Mouse (Mus musculus) myocyte (in vitro differentiated cells): ENCODE measurements at regions not wholly inside any gene's neighbourhood (a gene's known extent, or its start where the extent isn't known, plus 50 kb on each side); places are given as distances from the start of the nearest gene placed in this dataset.

ENCODE experiments used
- H3K27me3 ChIP-seq: one replicate; pipeline ENCODE4 v1.6.1; 2011; ENCODE audit not compliant: control insufficient read depth, insufficient read depth, insufficient read length
- H3K36me3 ChIP-seq: one replicate; pipeline ENCODE4 v1.6.1; 2011; ENCODE audit not compliant: control insufficient read depth, insufficient read depth
- H3K4me2 ChIP-seq: one replicate; pipeline ENCODE4 v1.6.1; 2011; ENCODE audit warnings: low read depth, control low read depth
- H3K4me3 ChIP-seq: one replicate; pipeline ENCODE4 v1.5.1; 2011; ENCODE audit warnings: mild to moderate bottlenecking, control low read depth, moderate library complexity
- H3K79me2 ChIP-seq: one replicate; pipeline ENCODE4 v1.6.1; 2011; ENCODE audit not compliant: control insufficient read depth, insufficient read depth
- H3ac ChIP-seq: one replicate; pipeline ENCODE4 v1.6.1; 2011; ENCODE audit not compliant: control insufficient read depth, insufficient read length
- CEBPB ChIP-seq: IDR thresholded peaks from 2 replicates; pipeline ENCODE4 v1.6.1; 2011; ENCODE audit warnings: mild to moderate bottlenecking, moderate library complexity; ENCODE audit not compliant: poor library complexity, insufficient read depth, severe bottlenecking
- E2F4 ChIP-seq: IDR thresholded peaks from one replicate; pipeline ENCODE4 v1.6.1; 2011; ENCODE audit warnings: mild to moderate bottlenecking, control low read depth, moderate library complexity; ENCODE audit not compliant: insufficient read depth
- MAX ChIP-seq: IDR thresholded peaks from one replicate; pipeline ENCODE4 v1.6.1; 2011; ENCODE audit warnings: low read depth, mild to moderate bottlenecking, control low read depth
- MYOD1 ChIP-seq, 3 experiments: IDR thresholded peaks; one replicate each; pipeline ENCODE4 v1.6.1; 2011; ENCODE audit warnings: control low read depth in 2 of 3, low read depth in 2 of 3, mild to moderate bottlenecking in 2 of 3, moderate library complexity in 1 of 3; ENCODE audit not compliant: insufficient read length in 2 of 3, control insufficient read depth in 1 of 3
- MYOG ChIP-seq, 3 experiments: IDR thresholded peaks; one replicate each; pipeline ENCODE4 v1.6.1; 2011; ENCODE audit warnings: control low read depth in 2 of 3, low read depth in 2 of 3, mild to moderate bottlenecking in 2 of 3; ENCODE audit not compliant: insufficient read length in 2 of 3, control insufficient read depth in 1 of 3, insufficient read depth in 1 of 3
- POLR2A ChIP-seq: IDR thresholded peaks from one replicate; pipeline ENCODE4 v1.6.1; 2011; ENCODE audit warnings: low read depth, mild to moderate bottlenecking, control low read depth, moderate library complexity; ENCODE audit not compliant: insufficient read length
- POLR2AphosphoS2 ChIP-seq: IDR thresholded peaks from one replicate; pipeline ENCODE4 v1.6.1; 2011; ENCODE audit warnings: low read depth, control low read depth; ENCODE audit not compliant: insufficient read length
- REST ChIP-seq: IDR thresholded peaks from one replicate; pipeline ENCODE4 v1.6.1; 2011; ENCODE audit warnings: mild to moderate bottlenecking, control low read depth, moderate library complexity; ENCODE audit not compliant: insufficient read depth, insufficient read length
- SRF ChIP-seq: IDR thresholded peaks from one replicate; pipeline ENCODE4 v1.6.1; 2011; ENCODE audit warnings: low read depth; ENCODE audit not compliant: control insufficient read depth, insufficient read length
- TCF12 ChIP-seq: IDR thresholded peaks from one replicate; pipeline ENCODE4 v1.6.1; 2011; ENCODE audit warnings: mild to moderate bottlenecking, control low read depth; ENCODE audit not compliant: poor library complexity, insufficient read depth, severe bottlenecking
- TCF3 ChIP-seq: IDR thresholded peaks from one replicate; pipeline ENCODE4 v1.6.1; 2011; ENCODE audit warnings: low read depth, control low read depth; ENCODE audit not compliant: insufficient read length
- USF1 ChIP-seq: IDR thresholded peaks from one replicate; pipeline ENCODE4 v1.6.1; 2011; ENCODE audit warnings: low read depth, mild to moderate bottlenecking, control low read depth, moderate library complexity

DNA sequence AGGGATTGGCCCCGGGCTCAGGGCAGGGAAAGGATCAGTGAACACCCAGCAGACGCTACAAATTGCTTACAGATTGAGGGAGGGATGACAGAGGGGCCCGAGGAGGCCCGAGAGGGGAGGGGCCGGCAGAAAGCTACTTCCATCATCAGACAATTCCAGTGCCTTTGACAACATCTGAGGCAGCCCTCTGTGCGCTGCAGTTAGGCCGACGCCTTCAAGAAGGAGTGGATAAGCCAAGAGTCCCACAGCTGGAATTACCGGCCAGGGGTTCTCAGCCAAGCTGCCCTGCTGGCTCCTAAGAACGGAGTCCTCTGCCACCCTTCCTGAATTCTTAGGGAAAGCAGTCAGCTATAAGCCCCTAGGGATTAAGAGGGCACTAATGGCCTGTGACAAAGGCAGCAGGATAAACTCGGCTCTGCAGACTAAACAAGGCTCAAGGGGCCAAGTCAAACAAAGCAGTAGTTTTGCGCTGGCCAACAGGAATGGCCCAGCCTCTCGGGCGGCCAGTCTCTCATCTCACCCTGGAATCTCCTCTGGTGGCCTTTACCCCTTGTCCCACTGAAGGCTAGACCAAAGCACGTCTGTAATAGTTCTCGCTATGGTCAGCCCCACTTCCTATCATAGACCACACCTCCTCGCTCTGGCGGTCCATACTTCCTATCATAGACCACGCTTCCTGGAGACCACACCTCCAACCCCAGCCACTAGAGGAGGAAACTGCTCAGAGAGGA is 66.4 kb upstream of the Foxe1 start:
- no peak overlapping the region for H3ac ChIP-seq
- peaks cover 29% of the 10 kb centered on the region for H3K27me3 ChIP-seq
- no peak overlapping the region for H3K4me2 ChIP-seq
- H3K36me3 ChIP-seq = no peaks in the 10 kb centered on the region
- no peak overlapping the region for H3K4me3 ChIP-seq
- no peaks in the 10 kb centered on the region for H3K79me2 ChIP-seq
- no peak for TF ChIP-seq TCF3
- no peak for TF ChIP-seq CEBPB
- no peak for TF ChIP-seq REST
- TF ChIP-seq MAX = no peak
- no peak for TF ChIP-seq E2F4
- no peak for TF ChIP-seq MYOG (IDR thresholded peaks at IDR 0.05; ENCODE audit: control insufficient read depth in 1 of 3, insufficient read depth in 1 of 3, insufficient read length in 2 of 3, low read depth in 2 of 3)
- TF ChIP-seq USF1 = no peak
- no peak for TF ChIP-seq POLR2A
- no peak for TF ChIP-seq TCF12
- TF ChIP-seq MYOD1 (IDR thresholded peaks at IDR 0.05; ENCODE audit: control insufficient read depth in 1 of 3, insufficient read length in 2 of 3, low read depth in 2 of 3) = no peak
- TF ChIP-seq SRF = no peak

DNA sequence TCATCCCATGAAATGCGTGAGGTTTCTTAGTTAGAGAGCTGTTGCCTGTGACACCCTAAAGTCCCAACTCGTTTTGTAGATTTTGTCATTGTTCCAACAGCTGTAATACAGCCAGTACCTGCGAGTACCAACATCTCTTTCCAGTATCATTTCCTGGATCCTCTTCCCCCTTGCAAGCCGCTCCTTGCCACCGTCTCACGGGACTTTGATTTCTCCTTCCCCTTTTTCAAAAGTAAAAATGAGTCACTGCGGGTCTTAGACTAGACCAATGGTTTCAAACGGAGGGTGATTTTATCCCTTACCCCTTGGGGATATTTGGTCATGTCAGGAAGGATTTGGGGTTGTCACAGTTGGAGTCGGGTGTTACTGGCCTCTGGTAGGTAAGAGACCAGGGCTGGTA is 56.5 kb upstream of the Foxe1 start:
- Histone ChIP-seq H3K27me3 (no peaks in the 10 kb centered on the region), H3K79me2 (no peaks in the 10 kb centered on the region), H3K36me3 (no peaks in the 10 kb centered on the region), H3ac (no peak overlapping the region), H3K4me2 (no peak overlapping the region), H3K4me3 (no peak overlapping the region)
- no peak for TF ChIP-seq MYOG (IDR thresholded peaks at IDR 0.05; ENCODE audit: control insufficient read depth in 1 of 3, insufficient read depth in 1 of 3, insufficient read length in 2 of 3, low read depth in 2 of 3)
- TF ChIP-seq E2F4 = no peak
- no peak for TF ChIP-seq TCF3
- TF ChIP-seq MAX = no peak
- TF ChIP-seq MYOD1 (IDR thresholded peaks at IDR 0.05; ENCODE audit: control insufficient read depth in 1 of 3, insufficient read length in 2 of 3, low read depth in 2 of 3) = no peak

DNA sequence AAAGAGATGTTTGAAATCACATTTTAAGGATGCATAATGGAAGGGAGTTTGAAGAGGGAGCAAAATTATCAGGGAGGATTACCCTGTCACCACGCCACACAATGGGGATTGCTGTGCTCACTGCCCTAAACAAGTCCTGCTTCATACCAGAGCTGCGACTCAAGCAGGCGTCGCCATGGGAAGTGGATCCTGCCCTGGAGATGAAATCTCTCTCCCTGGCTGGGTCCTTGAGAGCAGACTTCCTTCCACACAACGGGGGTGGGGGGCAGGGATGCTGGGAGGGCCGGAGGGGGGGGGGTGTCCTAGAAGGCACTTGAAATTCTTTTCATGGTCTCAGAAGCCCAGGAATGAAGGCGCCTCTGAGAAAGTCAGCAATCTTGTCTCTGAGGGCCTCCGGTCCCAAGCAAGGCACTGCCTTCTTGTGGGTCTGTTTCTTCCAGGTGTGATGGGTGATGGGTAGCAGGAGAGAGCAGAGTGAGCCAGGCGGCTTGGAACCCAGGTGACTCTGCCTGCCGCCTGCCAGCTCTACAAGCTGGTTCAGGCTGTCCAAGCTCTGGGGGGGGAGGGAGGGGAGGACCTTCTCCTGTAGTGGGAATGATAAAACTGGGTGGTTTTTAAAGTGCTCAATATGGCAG is 51.7 kb upstream of the Foxe1 start:
- no peak overlapping the region for H3ac ChIP-seq

More for the DNA sequence above, 51.7 kb upstream of the Foxe1 start:
- no peak for TF ChIP-seq POLR2AphosphoS2
- no peak for TF ChIP-seq POLR2A
- no peak for TF ChIP-seq MYOG (IDR thresholded peaks at IDR 0.05; ENCODE audit: control insufficient read depth in 1 of 3, insufficient read depth in 1 of 3, insufficient read length in 2 of 3, low read depth in 2 of 3)
- TF ChIP-seq TCF12 = no peak
- H3K36me3 ChIP-seq = no peaks in the 10 kb centered on the region
- no peak overlapping the region for H3K4me2 ChIP-seq
- no peak overlapping the region for H3K4me3 ChIP-seq
- H3K27me3 ChIP-seq = no peaks in the 10 kb centered on the region
- no peaks in the 10 kb centered on the region for H3K79me2 ChIP-seq
